Mouse (Mus musculus): Measurements from ENCODE around the gene Gm14399.
"Not testable (repeated sequence)": the region's sequence is repeated elsewhere in the genome, so short reads cannot be mapped to it uniquely, and the experiment has no call there.

The Gm14399 gene

DNA sequence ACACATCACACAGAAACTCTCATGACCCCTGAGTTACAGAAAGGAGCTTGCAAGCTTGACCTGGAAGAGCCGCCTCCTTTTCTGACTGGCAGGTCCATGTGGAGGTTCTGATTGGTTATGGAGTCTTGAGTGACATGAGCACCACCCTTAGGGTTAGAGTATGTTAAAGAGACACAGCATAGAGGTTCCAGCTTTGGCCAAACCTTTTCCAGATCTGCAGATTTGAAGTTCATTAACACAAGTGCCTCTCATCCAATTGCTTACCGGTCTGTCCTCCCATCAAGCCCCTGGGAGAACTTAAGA lies at the start of gene Gm14399:
Gene Gm14399, minus strand, starts transcription at position 20 of the 303 bp plus-strand sequence.
- DNase-seq (ENCODE audit: low read depth, low spot score) = not testable (repeated sequence)

DNA sequence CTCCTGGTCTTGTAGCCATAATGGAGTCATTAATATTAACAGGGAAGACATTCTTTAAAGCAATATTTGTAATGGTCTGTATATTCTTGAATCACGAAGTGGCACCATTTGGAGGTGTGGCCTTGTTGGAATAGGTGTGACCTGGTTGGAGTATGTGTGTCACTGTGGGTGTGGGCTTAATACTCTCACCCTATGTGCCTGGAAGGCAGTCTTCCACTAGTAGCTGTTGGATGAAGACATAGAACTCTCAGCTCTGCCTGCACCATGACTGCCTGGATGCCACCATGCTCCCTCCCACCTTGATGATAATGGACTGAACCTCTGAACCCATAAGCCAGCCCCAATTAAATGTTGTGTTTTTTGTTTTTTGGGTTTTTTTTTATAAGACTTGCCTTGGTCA lies 37.2 kb upstream of the Gm14399 start:
- not testable (repeated sequence) for DNase-seq (ENCODE audit: low read depth, low spot score)

DNA sequence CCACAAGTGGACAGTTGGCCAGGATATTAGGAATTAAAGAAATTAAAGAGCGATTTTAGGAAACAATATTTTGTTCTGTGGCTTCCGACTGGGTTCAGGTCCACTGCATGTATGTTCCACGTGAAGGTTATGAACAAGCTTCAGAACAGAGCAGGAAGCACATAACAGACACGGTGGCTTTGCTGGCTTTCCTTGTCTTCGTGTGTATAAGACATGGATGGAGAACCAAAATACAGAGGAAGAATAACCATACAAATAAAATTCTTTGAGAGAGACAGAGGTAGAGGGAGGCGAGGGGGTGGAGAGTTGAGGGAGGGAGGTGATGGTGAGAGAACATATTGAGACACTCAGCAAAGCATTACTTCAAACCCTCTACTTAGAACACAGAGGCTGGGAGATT lies 34.5 kb upstream of the Gm14399 start:
- DNase-seq (ENCODE audit: low read depth, low spot score) = no peak

DNA sequence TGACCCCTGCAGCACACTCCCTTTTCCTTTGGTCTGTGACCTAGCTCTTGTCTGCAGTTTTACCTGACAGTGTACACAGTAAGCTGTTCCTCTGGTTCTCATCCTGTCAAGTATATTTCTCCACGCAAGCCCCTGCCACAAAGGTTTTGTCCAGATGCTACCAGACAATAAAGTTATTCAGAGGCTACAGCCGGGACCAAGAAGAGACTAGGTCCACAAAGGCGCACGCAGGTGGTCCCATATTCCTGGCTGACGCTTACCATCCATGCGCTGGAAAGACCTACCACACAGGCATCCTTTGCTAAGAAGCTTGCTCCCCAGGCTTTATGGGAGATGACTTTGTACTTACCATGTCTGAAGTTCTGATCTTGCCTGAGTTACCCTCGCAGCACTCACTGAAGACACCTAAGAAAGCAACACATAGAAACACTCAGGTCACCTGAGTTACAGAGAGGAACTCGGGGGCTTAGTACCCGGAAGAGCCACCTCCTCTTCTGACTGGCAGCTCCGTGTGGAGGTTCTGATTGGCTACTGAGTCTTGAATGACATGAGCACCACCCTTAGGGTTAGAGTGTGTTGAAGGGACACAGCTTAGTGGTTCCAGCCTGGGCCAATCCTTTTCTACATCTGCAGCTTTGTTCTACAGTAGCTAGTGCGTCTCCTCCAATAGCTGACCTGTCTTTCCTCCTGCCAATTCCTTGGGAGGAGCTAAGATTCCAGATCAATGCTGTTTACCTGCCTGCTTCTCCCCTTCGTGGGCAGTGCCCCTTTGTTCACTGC lies 33.8 kb upstream of the Gm14399 start, which contains the start of gene Gm14443:
Gene Gm14443, minus strand, starts transcription at position 471 of the 780 bp plus-strand sequence.
- not testable (repeated sequence) for DNase-seq (ENCODE audit: low read depth, low spot score)

DNA sequence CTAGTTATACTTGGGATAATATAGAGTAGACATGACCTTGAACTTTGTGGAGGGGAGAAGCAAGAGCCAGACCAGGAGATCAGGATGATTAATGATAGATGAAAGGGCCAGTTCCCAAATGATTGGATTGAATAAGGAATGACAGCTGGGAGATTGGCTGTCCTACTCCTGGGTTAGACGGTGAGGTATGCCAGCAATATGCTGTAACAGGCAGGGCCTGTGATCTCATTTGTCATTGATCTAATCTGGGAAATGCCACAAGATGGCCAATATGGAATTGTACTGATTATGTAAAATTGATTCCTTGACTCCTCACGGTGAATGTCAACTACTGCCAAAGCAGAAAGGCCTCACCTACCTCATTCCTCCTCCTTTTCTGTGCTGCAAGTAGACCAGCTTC lies 32.2 kb upstream of the Gm14399 start:
- not testable (repeated sequence) for DNase-seq (ENCODE audit: low read depth, low spot score)

DNA sequence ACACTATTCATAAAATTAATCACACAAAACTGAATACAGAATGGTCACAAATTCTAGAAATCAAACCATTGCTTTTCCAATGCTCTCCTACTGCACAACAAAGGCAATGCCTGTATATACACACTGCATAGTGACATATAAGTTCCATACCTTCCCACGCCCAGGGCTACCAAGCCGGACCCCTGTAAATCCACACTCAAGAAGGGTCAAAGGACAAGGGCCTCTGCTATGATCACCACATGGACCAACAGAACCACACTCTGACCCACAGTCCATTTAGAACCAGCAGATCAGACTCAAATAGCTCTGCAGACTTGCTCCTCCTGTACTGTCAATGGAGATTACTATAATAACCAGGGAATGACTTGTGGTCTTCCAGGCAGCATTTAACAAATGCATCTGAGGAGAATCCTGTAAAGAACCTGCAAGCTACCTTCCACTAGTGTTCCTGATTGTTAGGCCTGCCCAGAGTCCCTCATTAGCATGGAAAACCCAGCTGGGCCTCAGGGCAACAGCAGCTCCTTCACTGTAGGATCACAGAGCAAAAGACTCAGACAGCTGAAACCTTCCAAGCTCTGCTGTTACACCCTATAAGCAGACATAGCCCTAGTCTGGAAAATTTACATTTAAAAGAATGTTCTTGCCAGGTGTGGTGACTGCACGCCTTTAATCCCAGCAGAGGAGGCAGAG lies 31.2 kb upstream of the Gm14399 start:
- not testable (repeated sequence) for DNase-seq (ENCODE audit: low read depth, low spot score)

DNA sequence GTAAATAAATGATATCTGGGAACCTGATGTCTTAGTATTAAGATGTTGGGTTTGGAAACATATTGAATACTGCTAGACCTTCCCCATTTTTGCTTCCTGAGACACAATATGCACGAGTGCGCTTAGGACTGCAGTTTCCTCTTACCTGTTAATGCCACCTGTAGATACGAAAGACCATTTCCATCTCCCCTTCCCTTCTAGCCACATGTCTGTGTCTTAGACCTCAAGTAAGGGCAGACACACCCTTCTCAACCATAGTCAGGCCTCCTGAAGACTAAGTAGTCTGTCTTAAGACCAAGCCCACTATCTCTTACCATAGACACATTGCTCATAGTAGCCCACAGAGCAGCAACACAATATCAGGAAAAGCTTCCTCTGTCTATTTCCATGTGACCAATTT lies 30.3 kb upstream of the Gm14399 start:
- DNase-seq (ENCODE audit: low read depth, low spot score) = no peak

DNA sequence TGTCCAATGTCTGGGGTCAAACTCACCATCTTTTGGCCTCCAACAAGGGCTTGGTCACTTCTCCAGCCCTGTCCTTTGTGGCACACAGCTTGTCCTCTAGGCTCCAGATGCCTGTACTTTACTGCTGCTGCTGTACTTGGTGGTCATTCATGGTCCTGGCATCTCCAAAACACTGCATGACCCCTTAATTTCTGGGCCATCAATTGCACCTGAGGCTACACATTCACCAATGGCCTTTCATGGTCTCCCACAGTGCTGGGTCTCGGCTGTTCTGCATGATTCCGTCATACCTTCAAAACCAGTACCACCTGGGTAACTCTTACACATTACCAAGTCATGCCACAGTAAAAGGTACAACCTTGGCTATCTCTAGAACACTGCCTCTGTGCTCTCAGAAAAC lies 25.1 kb upstream of the Gm14399 start:
- not testable (repeated sequence) for DNase-seq (ENCODE audit: low read depth, low spot score)

DNA sequence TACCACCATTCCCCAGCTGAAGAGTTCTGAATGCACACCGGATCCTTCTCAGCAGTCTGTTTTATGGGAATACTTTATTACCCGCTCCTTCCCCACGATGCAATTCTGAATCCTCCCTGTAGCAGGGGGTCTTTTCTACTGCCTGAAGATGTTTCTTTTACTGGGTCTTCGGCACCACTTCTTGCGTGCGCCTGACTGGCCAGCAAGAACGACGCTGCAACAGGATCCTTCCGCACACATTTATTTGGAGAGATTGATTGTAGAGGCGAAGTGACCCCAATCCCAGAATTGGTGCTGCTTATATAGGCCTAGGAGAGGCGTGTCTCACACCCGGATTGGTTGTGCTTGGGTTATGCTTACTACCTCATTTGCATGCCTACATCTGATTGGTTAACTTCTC lies 23.3 kb upstream of the Gm14399 start:
- not testable (repeated sequence) for DNase-seq (ENCODE audit: low read depth, low spot score)

DNA sequence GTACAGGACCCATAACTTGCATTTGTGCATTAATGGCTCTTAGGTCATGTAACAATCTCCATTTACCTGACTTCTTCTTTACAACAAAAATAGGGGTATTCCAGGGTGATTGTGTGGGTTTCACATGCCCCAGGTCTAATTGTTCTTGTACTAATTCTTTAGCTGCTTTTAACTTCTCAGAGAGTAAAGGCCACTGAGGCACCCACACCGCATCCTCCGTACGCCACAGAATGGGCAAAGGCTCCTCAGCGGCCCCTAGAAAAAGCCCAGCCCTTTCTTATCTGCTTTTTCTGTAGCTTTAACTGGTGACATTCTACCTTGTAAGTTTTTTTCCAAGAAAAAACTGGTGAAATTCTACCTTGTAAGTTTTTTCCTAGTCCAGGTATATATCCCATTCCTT lies 19.6 kb upstream of the Gm14399 start:
- DNase-seq (ENCODE audit: low read depth, low spot score) = not testable (repeated sequence)

DNA sequence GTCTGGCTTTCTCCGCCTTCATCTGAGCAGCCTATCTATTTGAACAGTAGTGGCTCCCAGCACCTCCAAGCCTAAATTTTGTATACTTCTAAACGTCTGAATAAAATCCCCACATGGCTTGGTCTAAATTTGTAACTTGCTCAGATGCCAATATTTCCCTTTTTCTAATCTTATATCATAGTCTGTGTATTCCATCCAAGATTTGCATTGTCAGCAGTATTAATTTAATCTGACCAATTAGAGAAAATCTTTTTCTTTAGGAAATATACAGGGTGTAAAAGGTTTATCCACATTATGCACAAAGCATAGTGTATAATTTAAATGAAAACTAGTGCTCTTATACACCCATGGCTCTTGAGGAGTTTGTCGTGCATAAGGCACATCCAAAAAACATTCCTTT lies 16.8 kb upstream of the Gm14399 start:
- no peak for DNase-seq (ENCODE audit: low read depth, low spot score)

DNA sequence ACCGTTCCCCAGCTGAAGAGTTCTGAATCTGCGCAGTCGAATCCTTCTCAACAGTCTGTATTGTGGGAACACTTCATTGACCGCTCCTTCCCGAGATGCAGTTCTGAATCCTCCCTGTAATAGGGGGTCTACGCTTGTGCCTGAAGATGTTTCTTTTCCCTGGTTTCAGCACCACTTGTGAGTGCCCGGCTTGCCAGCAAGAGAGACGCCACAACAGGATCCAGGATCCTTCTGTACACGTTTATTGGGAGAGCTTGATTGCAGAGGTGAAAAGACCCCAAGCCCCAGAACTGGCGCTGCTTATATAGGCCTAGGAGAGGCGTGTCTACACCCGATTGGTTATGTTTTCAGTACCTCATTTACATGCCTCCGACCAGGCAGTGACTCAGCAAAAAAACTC lies 14.9 kb upstream of the Gm14399 start:
- DNase-seq (ENCODE audit: low read depth, low spot score) = no peak

DNA sequence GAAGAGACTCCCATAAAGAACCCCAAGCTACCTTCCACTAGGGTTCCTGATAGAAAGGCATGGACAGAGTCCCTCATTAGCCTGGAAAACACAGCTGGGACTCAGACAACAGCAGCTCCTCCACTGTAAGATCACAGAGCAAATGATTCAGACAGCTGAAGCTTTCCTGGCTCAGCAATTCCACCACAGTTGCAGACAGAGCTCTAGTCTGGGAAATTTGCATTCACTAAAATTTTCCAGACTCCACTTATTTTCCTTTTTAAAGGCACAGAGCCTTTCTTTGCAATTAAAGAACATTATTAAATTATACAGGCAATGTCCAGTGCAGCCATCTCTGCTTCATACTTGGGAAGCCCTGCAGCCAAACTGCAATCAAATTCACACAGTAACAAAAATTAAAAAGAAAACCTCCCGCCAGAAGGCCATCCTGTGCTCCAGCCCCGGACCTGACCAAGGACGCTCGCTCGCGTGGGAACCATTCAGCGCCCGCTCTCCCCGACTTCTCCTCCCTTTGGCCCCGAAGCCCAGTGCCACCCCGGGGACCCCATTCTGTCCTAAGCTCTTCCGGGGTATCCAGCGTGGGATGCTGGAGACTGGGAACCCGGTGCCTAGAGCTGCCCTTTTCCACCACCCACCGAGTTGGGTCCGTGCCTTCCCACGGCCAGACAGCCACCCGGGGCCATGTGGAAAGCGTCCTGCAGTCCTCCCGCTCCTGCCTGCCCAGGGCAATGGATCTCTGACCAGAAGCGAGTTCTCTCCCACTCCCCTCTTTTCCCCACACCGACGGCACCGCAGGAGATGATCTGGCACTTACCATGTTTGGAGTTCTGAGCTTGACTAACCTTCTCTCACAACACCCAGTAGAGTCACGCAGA lies 457 bp downstream of the Gm14399 start:
- not testable (repeated sequence) for DNase-seq (ENCODE audit: low read depth, low spot score)

DNA sequence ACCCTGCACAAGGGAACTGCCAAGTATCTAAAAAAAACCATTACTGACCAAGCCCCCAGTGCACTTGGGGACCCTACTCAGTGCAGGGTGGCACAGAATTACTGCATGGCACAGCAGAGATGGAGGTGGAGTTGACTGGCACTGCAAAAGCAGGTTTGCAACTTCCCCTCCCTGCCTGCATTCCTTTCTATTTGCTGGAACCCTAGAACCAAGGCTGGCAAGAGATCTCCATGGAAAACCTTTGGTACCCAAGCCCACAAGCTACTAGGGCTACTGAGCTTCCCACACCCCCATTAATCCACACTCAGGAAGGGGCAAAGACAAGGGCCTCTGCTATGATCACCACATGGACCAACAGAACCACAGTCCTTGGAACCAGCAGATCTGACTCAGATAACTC lies 1.2 kb downstream of the Gm14399 start:
- not testable (repeated sequence) for DNase-seq (ENCODE audit: low read depth, low spot score)
